17 mouse cellular contexts compared by ENCODE assay signal in genomic region chr16:72068254-72068653, GRCm38 (mm10).
"Had no signal": no experiment of that assay in that cellular context is flagged by ENCODE, and none has a peak within 500 bp of the region (broad histone marks: within the 10 kb centered on the region; RNA-seq: fewer than 3 reads in every experiment).

No protein-coding gene starts in this region.

- H3K4me1 ChIP-seq: neural tube, embryonic 15.5 days had no signal

- H3K4me3 ChIP-seq: midbrain, embryonic 10.5 days; myocyte; neural tube, embryonic 13.5 days; neural tube, embryonic 15.5 days had no signal

- H3K36me3 ChIP-seq: midbrain, embryonic 10.5 days; neural tube, embryonic 13.5 days; neural tube, embryonic 15.5 days had no signal

- H3K27me3 ChIP-seq: neural tube, embryonic 13.5 days; neural tube, embryonic 15.5 days had no signal

- H3K9me3 ChIP-seq: midbrain, embryonic 10.5 days; neural tube, embryonic 13.5 days; neural tube, embryonic 15.5 days had no signal

- H3K4me2 ChIP-seq: lung, embryonic 14.5 days; neural tube, embryonic 13.5 days; neural tube, embryonic 15.5 days had no signal

- ATAC-seq: midbrain, embryonic 16.5 days had no signal

- H3K9ac ChIP-seq: lung, embryonic 14.5 days; neural tube, embryonic 13.5 days; neural tube, embryonic 15.5 days had no signal

- DNase-seq: lung, adult 18-20 months; lung, embryonic 14.5 days; lung, postnatal 10 days; lung, postnatal 4 days; midbrain, embryonic 14.5 days; right cerebral cortex, adult 18-20 months; right cerebral cortex, postnatal 25 days; right cerebral cortex, postnatal 4 days; spleen, adult 18-20 months; thymus, adult 18-20 months; thymus, postnatal 14 days; thymus, postnatal 36 days had no signal

- H3K27ac ChIP-seq: midbrain, embryonic 10.5 days; neural tube, embryonic 13.5 days; neural tube, embryonic 15.5 days had no signal
